Mouse (Mus musculus): Measurements from ENCODE around the gene 2700097O09Rik. TPM values are rescaled to one million over a fixed set of nuclear protein-coding genes. Genes with fewer than 3 reads are reported as not detected.

Gene 2700097O09Rik
- total and polyA plus RNA-seq, 3 experiments: 14.6 to 18.3 TPM; not detected in 1

DNA sequence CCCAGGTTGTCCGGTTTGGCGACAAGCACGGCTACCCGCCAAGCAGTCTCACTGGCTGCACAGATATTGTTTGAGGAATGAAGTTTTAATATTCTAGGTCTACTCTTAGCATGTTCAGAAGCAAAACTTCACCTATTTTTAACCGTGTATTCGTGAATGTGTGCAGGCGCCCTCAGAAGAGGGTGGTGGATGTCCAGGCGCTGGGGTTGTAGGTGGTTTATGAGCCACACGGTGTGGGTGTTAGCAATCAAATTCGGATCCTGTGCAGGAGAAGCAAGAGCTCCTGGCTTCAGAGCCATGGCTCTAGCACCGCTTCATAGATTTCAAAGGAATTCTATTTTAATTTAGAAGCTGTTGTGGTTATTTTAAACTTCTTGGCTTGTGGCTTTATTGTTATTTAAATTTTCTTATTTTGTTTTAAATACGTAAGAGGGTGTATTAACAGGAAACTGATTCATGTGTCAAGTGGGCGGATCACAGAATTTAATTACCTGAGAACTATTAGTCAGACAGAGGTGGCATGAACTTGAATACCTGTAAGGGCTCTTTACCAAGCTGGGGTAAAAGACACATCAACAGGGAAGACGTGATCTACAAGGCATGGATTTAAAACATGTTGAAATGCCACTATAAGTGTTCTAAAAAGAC lies 72.4 kb downstream of the 2700097O09Rik start:
- H3K9ac ChIP-seq (ENCODE audit: control insufficient read depth, low read depth, low read length, poor library complexity, severe bottlenecking): no peak overlapping the region

GRCm38 (mm10) chr12:55006071-55006470 lies 73.8 kb downstream of the 2700097O09Rik start:
- H3K27ac ChIP-seq (ENCODE audit: control insufficient read depth, low read depth, low read length): no peak overlapping the region
- no peaks in the 10 kb centered on the region for H3K79me2 ChIP-seq (ENCODE audit: control insufficient read depth, insufficient read depth, low read length, poor library complexity)
- H3K36me3 ChIP-seq (ENCODE audit: control insufficient read depth in 1 of 2, insufficient read depth in 2 of 2, low read length in 2 of 2): peaks cover 0 to 6% of the 10 kb centered on the region in 2 experiments; a peak in 2 of 4 replicates
- H3K9me3 ChIP-seq (replicated peaks; ENCODE audit: insufficient read depth, low read length): no peaks in the 10 kb centered on the region
- H3K4me1 ChIP-seq (ENCODE audit: control insufficient read depth in 1 of 2, insufficient read depth in 2 of 2, low read length in 2 of 2): peaks cover 4 to 11% of the 10 kb centered on the region in 2 experiments
- TF ChIP-seq JUND (IDR thresholded peaks at IDR 0.05; ENCODE audit: low read depth, low read length) (no peak), SMC3 (IDR thresholded peaks at IDR 0.05; ENCODE audit: low read depth, low read length) (no peak), RAD21 (IDR thresholded peaks at IDR 0.05; ENCODE audit: low read depth, low read length) (no peak)
- no peaks in the 10 kb centered on the region for H3K27me3 ChIP-seq (ENCODE audit: control insufficient read depth in 1 of 2, insufficient read depth in 2 of 2, low read length in 2 of 2)
- H3K9ac ChIP-seq (ENCODE audit: control insufficient read depth, low read depth, low read length, poor library complexity, severe bottlenecking): no peak overlapping the region
- no peak overlapping the region for H3K4me3 ChIP-seq (ENCODE audit: control insufficient read depth in 1 of 2, insufficient read depth in 1 of 2, low read depth in 2 of 2, low read length in 2 of 2)
- no peak for DNase-seq (ENCODE audit: low read depth, low spot score)

More for the DNA sequence above, 72.4 kb downstream of the 2700097O09Rik start:
- no peaks in the 10 kb centered on the region for H3K27me3 ChIP-seq (ENCODE audit: control insufficient read depth in 1 of 2, insufficient read depth in 2 of 2, low read length in 2 of 2)
- H3K79me2 ChIP-seq (ENCODE audit: control insufficient read depth, insufficient read depth, low read length, poor library complexity): no peaks in the 10 kb centered on the region
- DNase-seq (ENCODE audit: low read depth, low spot score): no peak
- H3K36me3 ChIP-seq (ENCODE audit: control insufficient read depth in 1 of 2, insufficient read depth in 2 of 2, low read length in 2 of 2): peaks cover 0 to 3% of the 10 kb centered on the region in 2 experiments; a peak in 1 of 4 replicates
- no peak overlapping the region for H3K27ac ChIP-seq (ENCODE audit: control insufficient read depth, low read depth, low read length)
- H3K4me1 ChIP-seq (ENCODE audit: control insufficient read depth in 1 of 2, insufficient read depth in 2 of 2, low read length in 2 of 2): peaks cover 2 to 5% of the 10 kb centered on the region in 2 experiments; a peak in 3 of 4 replicates
- TF ChIP-seq TCF12 (IDR thresholded peaks at IDR 0.05; ENCODE audit: low read depth, low read length) (no peak), BHLHE40 (IDR thresholded peaks at IDR 0.05; ENCODE audit: borderline replicate concordance, low read depth, low read length) (no peak), TAL1 (IDR thresholded peaks at IDR 0.05; ENCODE audit: low read length) (no peak), E2F4 (IDR thresholded peaks at IDR 0.05; ENCODE audit: borderline replicate concordance, low read depth, low read length) (no peak), RAD21 (IDR thresholded peaks at IDR 0.05; ENCODE audit: low read depth, low read length) (no peak), EP300 (IDR thresholded peaks at IDR 0.05; ENCODE audit: low read depth in 1 of 2, low read length in 2 of 2) (no peak), MAZ (IDR thresholded peaks at IDR 0.05; ENCODE audit: low read depth, low read length) (no peak), CHD2 (IDR thresholded peaks at IDR 0.05; ENCODE audit: low read length) (no peak), SIN3A (IDR thresholded peaks at IDR 0.05; ENCODE audit: low read length) (no peak), HCFC1 (IDR thresholded peaks at IDR 0.05; ENCODE audit: low read depth, low read length) (no peak), CTCF (IDR thresholded peaks at IDR 0.05 in 2 of 3, conservative IDR thresholded peaks at IDR 0.05 in 1 of 3; ENCODE audit: control insufficient read depth in 1 of 3, insufficient read depth in 1 of 3, low read depth in 2 of 3, low read length in 3 of 3, poor library complexity in 1 of 3, severe bottlenecking in 1 of 3) (no peak), GABPA (IDR thresholded peaks at IDR 0.05; ENCODE audit: low read depth, low read length) (no peak), RCOR1 (IDR thresholded peaks at IDR 0.05; ENCODE audit: low read depth, low read length) (no peak), MYB (IDR thresholded peaks at IDR 0.05; ENCODE audit: low read depth, low read length) (no peak), MEF2A (IDR thresholded peaks at IDR 0.05; ENCODE audit: extremely low read depth, insufficient replicate concordance, low read depth, low read length, poor library complexity, severe bottlenecking) (no peak), TBP (IDR thresholded peaks at IDR 0.05; ENCODE audit: low read depth, low read length) (no peak), MAFK (IDR thresholded peaks at IDR 0.05; ENCODE audit: borderline replicate concordance, low read depth, low read length) (no peak), ZMIZ1 (IDR thresholded peaks at IDR 0.05; ENCODE audit: low read depth, low read length) (no peak), JUND (IDR thresholded peaks at IDR 0.05; ENCODE audit: low read depth, low read length) (no peak)
- H3K9me3 ChIP-seq (replicated peaks; ENCODE audit: insufficient read depth, low read length): no peaks in the 10 kb centered on the region
- H3K4me3 ChIP-seq (ENCODE audit: control insufficient read depth in 1 of 2, insufficient read depth in 1 of 2, low read depth in 2 of 2, low read length in 2 of 2): no peak overlapping the region

All from MEL (cell line).